Mouse (Mus musculus) kidney, adult 9 months (tissue): Measurements from ENCODE around the gene Olfr166.
"Not testable (repeated sequence)": the region's sequence is repeated elsewhere in the genome, so short reads cannot be mapped to it uniquely, and the experiment has no call there.

ENCODE experiments used
- DNase-seq: peaks from one replicate; pipeline ENCODE4 v3.0.0; 2022

The Olfr166 gene

GRCm38 (mm10) chr16:19483394-19483793 is at the start of gene Olfr166:
Gene Olfr166, plus strand, starts transcription at chr16:19483694.
- DNase-seq = no peak

GRCm38 (mm10) chr16:19458741-19459140 is 24.8 kb upstream of the Olfr166 start:
- DNase-seq = not testable (repeated sequence)

GRCm38 (mm10) chr16:19464365-19464764 is 19.1 kb upstream of the Olfr166 start:
- no peak for DNase-seq

- DNase-seq = no peak
These were observed 38.7 kb downstream of the Olfr166 start, which contains the start of gene Olfr167 for GRCm38 (mm10) chr16:19522166-19522565. Gene Olfr167, minus strand, starts transcription at chr16:19522266.

GRCm38 (mm10) chr16:19535455-19535854 is 52.0 kb downstream of the Olfr166 start, which contains the start of gene Olfr168:
Gene Olfr168, minus strand, starts transcription at chr16:19535555.
- no peak for DNase-seq
